Mouse (Mus musculus) midbrain, embryonic 11.5 days (tissue): Measurements from ENCODE around the gene Siah1a. TPM values are rescaled to one million over a fixed set of nuclear protein-coding genes. Genes with fewer than 3 reads are reported as not detected.
A peak's percentile ranks its signal among the peaks of the same experiment; 100 is the strongest.

ENCODE experiments used
- ATAC-seq: fragments of 200-750 bp; cut with Nextera tagmentation; 2 replicates; pipeline ENCODE4 v1.8.0; 2017; ENCODE audit warnings: moderate TSS enrichment, moderate library complexity; ENCODE audit not compliant: low FRiP score
- DNase-seq: peaks from one replicate; pipeline ENCODE4 v3.0.0; 2015; ENCODE audit warnings: low spot score; ENCODE audit errors: missing footprints
- H3K27ac ChIP-seq: fragments of 300-500 bp; sonication (generic); 2 replicates; pipeline ENCODE4 v1.5.1; 2014; ENCODE audit warnings: low read depth, low read length
- H3K27me3 ChIP-seq: fragments of 300-500 bp; sonication (generic); 2 replicates; pipeline ENCODE4 v1.6.1; 2014; ENCODE audit warnings: mild to moderate bottlenecking, low read length, moderate library complexity, mixed read lengths; ENCODE audit not compliant: control insufficient read depth, insufficient read depth
- H3K36me3 ChIP-seq: fragments of 300-500 bp; sonication (generic); 2 replicates; pipeline ENCODE4 v1.6.1; 2014; ENCODE audit warnings: mild to moderate bottlenecking, low read length, moderate library complexity, mixed read lengths; ENCODE audit not compliant: control insufficient read depth, insufficient read depth
- H3K4me1 ChIP-seq: fragments of 300-500 bp; sonication (generic); 2 replicates; pipeline ENCODE4 v1.6.1; 2014; ENCODE audit warnings: low read length; ENCODE audit not compliant: control insufficient read depth, insufficient read depth
- H3K4me2 ChIP-seq: fragments of 300-500 bp; sonication (generic); 2 replicates; pipeline ENCODE4 v1.6.1; 2014; ENCODE audit warnings: mild to moderate bottlenecking, moderate library complexity
- H3K4me3 ChIP-seq: fragments of 300-500 bp; sonication (generic); 2 replicates; pipeline ENCODE4 v1.5.1; 2014; ENCODE audit warnings: low read depth, low read length
- H3K9ac ChIP-seq: fragments of 300-500 bp; sonication (generic); 2 replicates; pipeline ENCODE4 v1.6.1; 2014; ENCODE audit warnings: low read length
- H3K9me3 ChIP-seq: fragments of 300-500 bp; sonication (generic); 2 replicates; pipeline ENCODE4 v1.6.1; 2016; ENCODE audit warnings: low read length; ENCODE audit not compliant: control insufficient read depth
- WGBS: fragments of 180-500 bp; shearing (Covaris S2); extraction: QIAGEN DNeasy Blood & Tissue Kit; methylation state at CpG from one replicate; pipeline ENCODE4 v1.1.7; 2014; 5-methylcytosine and 5-hydroxymethylcytosine counted together
- polyA plus RNA-seq: library from polyadenylated mRNA; unstranded; fragments of >200 nt; fragmentation: Nextera tagmentation; extraction: Ambion mirVana; gene quantifications from 2 replicates; pipeline ENCODE4 v1.2.1, GENCODE M21; 2014

The Siah1a gene
- polyA plus RNA-seq, 1 experiment from 2014 or later, result 77.6 TPM

DNA sequence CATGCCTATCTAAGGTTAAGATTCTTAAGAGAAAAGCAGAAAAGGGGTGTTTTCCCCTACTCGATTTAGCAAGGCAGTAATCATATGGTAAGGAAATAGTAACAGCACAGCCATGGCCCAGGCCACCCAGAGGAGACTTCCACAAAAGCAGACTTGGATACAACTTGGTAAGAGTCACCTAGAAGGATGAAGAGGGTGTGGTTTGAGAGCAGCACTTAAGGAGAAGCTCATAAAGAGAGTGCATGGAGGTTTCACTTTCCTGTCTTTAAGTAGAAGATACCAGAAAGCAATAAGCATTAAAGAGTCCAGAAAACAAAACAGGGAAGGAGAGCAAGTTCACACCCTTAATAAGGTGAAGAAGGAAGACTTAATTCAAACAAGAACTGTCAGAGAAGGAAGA, 10.8 kb downstream of the Siah1a start:
- no peak for ATAC-seq
- 76% methylated on average over 1 of the region's 1 CpGs for WGBS

DNA sequence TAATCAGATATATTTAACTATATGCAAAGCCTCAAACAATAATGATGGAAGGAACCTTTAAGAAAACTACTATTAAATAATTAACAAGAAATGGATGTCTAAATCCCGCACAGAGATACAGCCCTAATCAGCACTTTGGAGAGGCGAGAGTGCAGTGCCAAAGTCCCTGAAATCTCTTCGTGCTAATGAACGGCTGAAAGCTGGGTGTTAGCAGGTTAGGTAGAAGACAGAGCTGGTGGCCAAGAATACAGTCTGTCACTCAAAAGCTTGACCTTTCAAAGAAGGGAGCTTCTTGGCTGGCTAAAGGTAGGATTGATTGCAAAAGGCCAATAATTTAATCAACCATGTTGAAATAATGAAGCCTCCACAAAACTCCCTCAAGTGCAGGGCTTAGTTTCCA, 11.6 kb downstream of the Siah1a start:
- no peak overlapping the region for H3K4me3 ChIP-seq
- H3K27me3 ChIP-seq, result no peaks in the 10 kb centered on the region
- H3K27ac ChIP-seq, result no peak overlapping the region
- 84% methylated on average over 4 of the region's 4 CpGs for WGBS
- H3K4me2 ChIP-seq, result no peak overlapping the region
- H3K9ac ChIP-seq, result no peak overlapping the region
- no peaks in the 10 kb centered on the region for H3K36me3 ChIP-seq
- peaks cover 7% of the 10 kb centered on the region; the same call in 1 of the 2 replicates for H3K4me1 ChIP-seq
- no peaks in the 10 kb centered on the region for H3K9me3 ChIP-seq
- no peak for DNase-seq
- no peak for ATAC-seq

More for the DNA sequence above, 10.8 kb downstream of the Siah1a start:
- Histone ChIP-seq H3K4me3 (no peak overlapping the region), H3K27me3 (no peaks in the 10 kb centered on the region), H3K36me3 (no peaks in the 10 kb centered on the region), H3K4me2 (no peak overlapping the region), H3K27ac (no peak overlapping the region), H3K9me3 (no peaks in the 10 kb centered on the region), H3K4me1 (peaks cover 7% of the 10 kb centered on the region; the same call in 1 of the 2 replicates), H3K9ac (no peak overlapping the region)
- DNase-seq, result no peak

DNA sequence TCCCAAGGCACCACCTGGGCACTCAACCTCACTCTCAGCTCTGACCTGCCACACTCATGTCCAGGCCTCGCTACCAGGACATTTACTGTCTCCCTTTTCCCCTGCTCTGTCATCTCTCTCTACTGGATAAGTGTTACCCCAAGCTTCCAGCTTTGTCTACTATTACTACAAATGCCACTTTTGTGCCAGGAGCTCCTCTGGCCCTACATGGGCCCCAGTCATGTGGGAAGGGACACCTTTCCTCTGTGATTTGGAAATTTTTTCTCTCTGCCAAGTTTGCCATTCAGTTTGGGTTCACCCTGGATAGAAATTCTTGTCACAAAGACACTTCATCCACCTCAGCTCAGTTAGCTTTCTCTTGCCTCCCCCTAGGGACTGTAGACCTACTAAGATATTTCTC, 14.9 kb downstream of the Siah1a start:
- no peak for ATAC-seq
- Histone ChIP-seq H3K4me1 (peaks cover 7% of the 10 kb centered on the region), H3K27me3 (no peaks in the 10 kb centered on the region)

DNA sequence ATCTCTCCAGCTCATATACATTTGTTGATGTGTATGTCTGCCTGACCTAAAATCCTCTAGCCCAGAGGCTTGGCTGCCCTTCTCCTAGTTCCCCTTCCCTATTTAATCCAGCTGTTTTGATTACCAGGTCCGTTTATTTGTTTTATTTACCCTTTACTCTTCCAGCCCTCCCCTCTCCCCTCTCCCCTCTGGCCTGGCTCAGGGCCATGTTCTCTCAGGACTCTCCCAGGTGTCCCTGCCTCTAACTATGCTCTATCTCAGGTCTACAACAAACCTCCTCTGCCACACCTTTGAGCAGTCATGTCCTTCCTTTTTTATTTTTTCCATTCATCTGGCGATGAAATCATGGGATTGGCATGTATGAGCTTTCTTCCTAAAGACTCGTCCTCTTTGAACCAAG, 15.4 kb downstream of the Siah1a start:
- no peaks in the 10 kb centered on the region for H3K36me3 ChIP-seq
- H3K27ac ChIP-seq, result no peak overlapping the region
- H3K9me3 ChIP-seq, result no peaks in the 10 kb centered on the region
- H3K9ac ChIP-seq, result no peak overlapping the region
- no peak overlapping the region for H3K4me3 ChIP-seq
- ATAC-seq (no peak), DNase-seq (no peak)
- no peaks in the 10 kb centered on the region for H3K27me3 ChIP-seq
- H3K4me2 ChIP-seq, result no peak overlapping the region
- 70% methylated on average over 3 of the region's 3 CpGs for WGBS
- peaks cover 3% of the 10 kb centered on the region for H3K4me1 ChIP-seq

More for the DNA sequence above, 14.9 kb downstream of the Siah1a start:
- H3K36me3 ChIP-seq, result no peaks in the 10 kb centered on the region
- H3K9ac ChIP-seq, result no peak overlapping the region
- no peak for DNase-seq
- no peaks in the 10 kb centered on the region for H3K9me3 ChIP-seq
- no peak overlapping the region for H3K4me2 ChIP-seq
- no peak overlapping the region for H3K4me3 ChIP-seq
- no peak overlapping the region for H3K27ac ChIP-seq
- 96% methylated on average over 1 of the region's 1 CpGs for WGBS

DNA sequence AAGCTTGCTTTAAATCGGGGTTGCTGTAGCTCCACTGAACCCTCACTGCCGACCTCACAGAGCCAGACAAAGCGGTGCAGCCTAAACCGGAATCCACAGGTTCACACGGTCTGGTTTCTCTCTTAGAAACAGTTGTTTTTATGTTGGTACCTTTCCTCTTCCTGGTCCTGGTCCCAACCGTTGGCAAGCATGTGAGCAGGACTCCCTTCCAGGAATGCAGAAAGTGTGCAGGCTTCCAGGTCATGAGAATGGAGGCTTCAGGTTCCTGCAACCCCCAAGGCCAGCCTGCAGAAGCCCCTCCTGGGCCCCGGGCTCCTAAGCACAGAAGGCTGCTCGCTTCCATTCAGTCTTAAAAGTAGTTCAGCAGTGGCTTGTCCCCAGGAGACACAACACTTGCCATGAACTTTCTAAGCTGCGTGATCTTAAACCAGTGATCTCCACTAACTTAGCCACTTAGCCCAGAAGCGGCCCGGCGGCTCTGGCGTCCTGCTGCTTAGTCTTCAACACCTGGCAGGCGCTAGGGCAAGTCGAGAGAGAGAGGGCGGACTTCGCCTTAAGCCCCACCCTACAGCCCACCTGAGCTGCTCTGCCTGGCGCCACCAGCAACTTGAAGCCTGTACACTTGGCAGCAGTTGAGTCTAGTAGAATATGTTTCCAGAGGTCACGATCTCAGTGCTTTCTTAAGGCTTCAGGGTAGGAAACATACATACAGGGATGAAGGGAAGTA, 17.3 kb downstream of the Siah1a start:
- H3K9ac ChIP-seq, result no peak overlapping the region
- no peaks in the 10 kb centered on the region for H3K27me3 ChIP-seq
- H3K9me3 ChIP-seq, result no peaks in the 10 kb centered on the region
- H3K4me2 ChIP-seq, result no peak overlapping the region
- no peak for ATAC-seq
- WGBS, result 68% methylated on average over 19 of the region's 19 CpGs
- no peak overlapping the region for H3K27ac ChIP-seq
- DNase-seq, result no peak
- no peaks in the 10 kb centered on the region for H3K36me3 ChIP-seq
- peaks cover 3% of the 10 kb centered on the region for H3K4me1 ChIP-seq
- no peak overlapping the region for H3K4me3 ChIP-seq

DNA sequence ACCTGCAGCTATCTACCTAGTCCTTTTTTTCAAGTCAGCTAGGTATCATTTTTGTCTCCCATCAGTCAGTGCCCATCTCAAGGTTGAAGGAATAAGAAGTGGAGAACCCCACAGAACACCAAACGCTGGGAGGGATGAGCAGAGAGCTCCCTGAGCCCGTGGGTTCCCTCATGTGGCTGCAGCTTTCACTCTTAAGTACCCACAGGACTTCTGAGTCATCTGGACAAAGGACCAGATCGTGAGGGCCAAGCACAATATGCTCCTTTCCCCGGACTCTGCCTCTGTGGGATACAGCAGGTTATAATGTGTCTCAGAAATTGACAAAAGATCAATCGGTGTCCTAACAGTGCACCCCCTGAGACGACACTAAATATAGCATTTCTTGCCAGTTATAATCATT, 18.8 kb downstream of the Siah1a start:
- DNase-seq (peak; percentile 37), ATAC-seq (no peak)
- 74% methylated on average over 6 of the region's 6 CpGs for WGBS
- no peak overlapping the region for H3K4me3 ChIP-seq
- H3K27me3 ChIP-seq, result no peaks in the 10 kb centered on the region
- no peak overlapping the region for H3K9ac ChIP-seq
- H3K27ac ChIP-seq, result no peak overlapping the region
- H3K4me2 ChIP-seq, result no peak overlapping the region
- peaks cover 3% of the 10 kb centered on the region for H3K4me1 ChIP-seq
- no peaks in the 10 kb centered on the region for H3K9me3 ChIP-seq
- no peaks in the 10 kb centered on the region for H3K36me3 ChIP-seq

DNA sequence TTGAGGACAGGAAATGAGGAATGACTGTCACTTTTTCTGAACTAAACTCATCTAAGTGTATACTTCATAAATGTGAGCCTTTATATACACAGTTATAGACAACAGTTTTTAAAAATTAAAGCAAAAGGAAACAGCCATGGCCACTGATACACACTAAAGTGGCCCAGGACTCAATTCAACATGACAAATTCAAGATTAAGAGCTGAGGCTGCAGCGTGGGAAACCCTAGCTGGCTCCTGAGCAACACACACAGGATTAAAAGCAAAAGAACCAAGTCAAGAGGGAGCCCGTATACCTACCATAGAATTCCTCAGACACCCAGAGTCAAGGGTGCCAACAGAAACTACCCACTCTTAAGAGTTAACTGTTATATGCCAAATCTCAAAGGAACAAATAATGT, 24.2 kb downstream of the Siah1a start:
- ATAC-seq (no peak), DNase-seq (peak; percentile 51)
- H3K9me3 ChIP-seq, result no peaks in the 10 kb centered on the region
- no peak overlapping the region for H3K4me3 ChIP-seq
- no peak overlapping the region for H3K9ac ChIP-seq
- H3K4me2 ChIP-seq, result no peak overlapping the region
- H3K4me1 ChIP-seq, result no peaks in the 10 kb centered on the region
- H3K36me3 ChIP-seq, result no peaks in the 10 kb centered on the region
- WGBS, result 93% methylated on average over 2 of the region's 2 CpGs
- no peak overlapping the region for H3K27ac ChIP-seq
- H3K27me3 ChIP-seq, result no peaks in the 10 kb centered on the region

DNA sequence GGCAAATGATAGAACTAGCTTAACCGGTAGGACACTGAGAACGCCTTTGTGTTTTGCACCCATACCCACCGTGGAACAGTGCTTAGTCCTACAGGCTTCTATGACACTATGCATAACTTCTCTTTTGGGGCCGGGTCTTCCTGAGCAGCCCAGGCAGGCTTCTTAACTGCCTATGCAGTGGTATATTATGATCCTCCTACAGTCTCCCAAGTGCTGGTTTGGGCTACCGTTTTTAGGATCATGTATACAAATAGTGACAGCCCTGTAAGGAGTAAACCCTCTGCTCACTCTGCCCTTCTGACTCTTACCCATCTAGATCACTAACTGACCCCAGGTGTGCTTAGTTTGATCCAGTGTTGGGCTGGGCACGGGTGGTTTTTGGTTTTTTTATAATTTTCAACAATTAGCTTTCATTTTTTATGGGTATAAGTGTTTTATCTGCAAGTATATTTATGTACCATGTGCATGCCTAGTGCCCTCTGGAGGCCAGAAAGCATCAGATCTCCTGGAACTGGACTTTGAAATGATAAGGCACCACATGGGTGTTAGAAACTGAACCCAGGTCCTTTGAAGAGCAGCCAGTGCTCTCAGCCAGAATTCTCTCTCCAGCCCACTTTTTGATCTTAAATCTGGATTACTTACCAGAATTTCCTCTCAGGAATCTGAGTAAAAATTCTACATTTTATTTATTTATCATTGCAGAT, 24.8 kb downstream of the Siah1a start:
- H3K27ac ChIP-seq, result no peak overlapping the region
- H3K36me3 ChIP-seq, result no peaks in the 10 kb centered on the region
- 93% methylated on average over 6 of the region's 6 CpGs for WGBS
- no peaks in the 10 kb centered on the region for H3K9me3 ChIP-seq
- H3K4me3 ChIP-seq, result no peak overlapping the region
- peak; percentile 81 for DNase-seq
- H3K9ac ChIP-seq, result no peak overlapping the region
- H3K4me2 ChIP-seq, result no peak overlapping the region
- no peaks in the 10 kb centered on the region for H3K27me3 ChIP-seq
- ATAC-seq, result no peak
- no peaks in the 10 kb centered on the region for H3K4me1 ChIP-seq

DNA sequence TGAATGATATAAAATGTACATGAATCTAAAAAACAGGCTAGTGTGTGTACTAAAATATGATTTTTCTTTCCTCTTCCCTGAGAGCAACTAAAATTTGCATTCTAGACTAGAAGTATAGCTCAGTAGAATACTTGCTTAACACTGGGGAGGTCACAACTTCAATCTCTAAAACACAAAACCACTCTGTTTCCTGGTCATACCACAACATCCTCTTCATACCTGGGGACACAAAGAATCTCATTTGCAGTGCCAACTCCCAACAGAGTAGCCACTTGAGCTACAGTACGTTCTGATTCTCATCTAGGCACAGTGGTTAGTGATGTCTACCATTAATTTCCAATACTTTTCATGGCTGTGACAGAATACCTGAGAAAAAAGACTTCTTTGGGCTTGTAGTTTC, 26.4 kb downstream of the Siah1a start:
- Histone ChIP-seq H3K4me2 (no peak overlapping the region), H3K4me1 (peaks cover under 1% of the 10 kb centered on the region; the same call in 1 of the 2 replicates), H3K27me3 (no peaks in the 10 kb centered on the region), H3K4me3 (no peak overlapping the region), H3K9ac (no peak overlapping the region), H3K27ac (no peak overlapping the region), H3K9me3 (no peaks in the 10 kb centered on the region), H3K36me3 (no peaks in the 10 kb centered on the region)
- 82% methylated on average over 1 of the region's 1 CpGs for WGBS
- no peak for ATAC-seq
- DNase-seq, result no peak
